Mouse (Mus musculus): ENCODE data around the gene Olfr1442. TPM values are rescaled to one million over a fixed set of nuclear protein-coding genes. Genes with fewer than 3 reads are reported as not detected.

Olfr1442 gene
- total RNA-seq, 4 experiments from 2014 or later, result not detected

Other genes starting within 250 kb of the Olfr1442 start
- gene Pfpl, start 242.5 kb upstream of the Olfr1442 start, total RNA-seq (2022), result not detected
- 1 to 10 TPM in 2 of 4 experiments, under 1 TPM in 2; 0.53 to 1.4 (median 0.91) TPM for gene Mpeg1, start 209.7 kb upstream of the Olfr1442 start, total RNA-seq (2022)
- gene Dtx4, start 169.0 kb upstream of the Olfr1442 start, total RNA-seq (2022), result 1 to 10 TPM; 2.1 to 2.6 (median 2.4) TPM
- 1 to 10 TPM in 3 of 4 experiments, under 1 TPM in 1; 0.92 to 1.9 (median 1.2) TPM for gene Fam111a, start 124.7 kb upstream of the Olfr1442 start, total RNA-seq (2022)
- not detected for gene Gm4952, start 70.5 kb upstream of the Olfr1442 start, total RNA-seq (2022)
- gene Glyat, start 37.1 kb upstream of the Olfr1442 start, total RNA-seq (2022), result under 1 TPM in 1 of 4 experiments, not detected in 3; 0.40 TPM
- not detected for gene Olfr1443, start 7.7 kb downstream of the Olfr1442 start, total RNA-seq (2022)
- not detected for gene Keg1, start 25.3 kb downstream of the Olfr1442 start, total RNA-seq (2022)
- 1 to 10 TPM in 3 of 4 experiments, under 1 TPM in 1; 0.92 to 2.5 (median 1.8) TPM for gene Cntf, start 95.2 kb downstream of the Olfr1442 start, total RNA-seq (2022)
- 100 to 1,000 TPM; 130 to 182 (median 149) TPM for gene Zfp91, start 125.7 kb downstream of the Olfr1442 start, total RNA-seq (2022)
- under 1 TPM in 3 of 4 experiments, not detected in 1; 0.17 to 0.27 (median 0.22) TPM for gene Lpxn, start 125.8 kb downstream of the Olfr1442 start, total RNA-seq (2022)
- gene Gm5244, start 176.2 kb downstream of the Olfr1442 start, total RNA-seq (2022), result not detected
- gene Olfr1444, start 186.8 kb downstream of the Olfr1442 start, total RNA-seq (2022), result not detected
- gene Olfr1445, start 213.4 kb downstream of the Olfr1442 start, total RNA-seq (2022), result not detected
- not detected for gene Olfr1446, start 223.1 kb downstream of the Olfr1442 start, total RNA-seq (2022)
- not detected for gene Olfr1447, start 233.3 kb downstream of the Olfr1442 start, total RNA-seq (2022)

Measured in gastrocnemius, adult 8-10 months (tissue).